Mouse (Mus musculus) olfactory bulb, adult 2 months (tissue): ENCODE data around the gene Dapk1.

ENCODE experiments used
- CTCF ChIP-seq: fragments of 200-500 bp; IDR thresholded peaks from 2 replicates; pipeline ENCODE4 v1.5.1; 2012; ENCODE audit warnings: low read depth, mild to moderate bottlenecking, low read length, moderate library complexity; ENCODE audit not compliant: insufficient read depth
- POLR2A ChIP-seq: fragments of 200-500 bp; IDR thresholded peaks from 2 replicates; pipeline ENCODE4 v1.6.1; 2012; ENCODE audit warnings: mild to moderate bottlenecking, low read depth, low read length, moderate library complexity; ENCODE audit not compliant: insufficient read depth

- TF ChIP-seq CTCF, result no peak
- TF ChIP-seq POLR2A, result no peak
These were observed 187.7 kb downstream of the Dapk1 start for GRCm38 (mm10) chr13:60789466-60789865.
